Mouse (Mus musculus) layer of hippocampus, postnatal 36 days (tissue): ENCODE data around the gene Klhl18. TPM values are rescaled to one million over a fixed set of nuclear protein-coding genes. Genes with fewer than 3 reads are reported as not detected.
"Not testable (repeated sequence)": the region's sequence is repeated elsewhere in the genome, so short reads cannot be mapped to it uniquely, and the experiment has no call there.

ENCODE experiments used
- DNase-seq, 2 experiments: peaks; one replicate each; pipeline ENCODE4 v3.0.0; 2022
- total RNA-seq, 2 experiments: library from RNA; stranded (reverse); gene quantifications; 2 replicates each; pipeline ENCODE4 v1.2.3; 2021

Gene Klhl18
- total RNA-seq, 2 experiments from 2014 or later: 24.0 to 25.8 TPM

- no peak for DNase-seq
Measured at GRCm38 (mm10) chr9:110419511-110420112, 56.9 kb downstream of the Klhl18 start, which contains the start of gene Ngp. Ngp (plus strand) TSS chr9:110419747.

DNA sequence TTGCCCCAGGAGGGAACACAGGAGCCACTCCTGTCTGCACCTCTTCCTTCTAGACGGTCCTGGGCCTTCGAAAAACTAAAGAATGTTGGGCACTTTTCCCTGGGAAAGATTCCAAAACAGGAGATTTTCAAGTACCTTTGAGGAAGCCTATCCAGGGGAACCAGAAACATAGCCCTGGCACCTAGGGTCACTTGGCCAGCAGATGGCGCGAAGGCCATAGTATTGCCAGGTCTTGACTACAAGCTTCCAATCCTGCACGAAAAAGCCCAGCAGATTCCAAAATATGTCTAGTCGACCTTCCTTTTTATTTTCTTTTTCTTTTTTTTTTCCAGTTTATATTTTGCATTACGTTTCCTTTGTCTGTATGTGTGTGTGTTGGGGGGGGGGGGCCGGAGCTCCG is 62.7 kb downstream of the Klhl18 start:
- no peak for DNase-seq

DNA sequence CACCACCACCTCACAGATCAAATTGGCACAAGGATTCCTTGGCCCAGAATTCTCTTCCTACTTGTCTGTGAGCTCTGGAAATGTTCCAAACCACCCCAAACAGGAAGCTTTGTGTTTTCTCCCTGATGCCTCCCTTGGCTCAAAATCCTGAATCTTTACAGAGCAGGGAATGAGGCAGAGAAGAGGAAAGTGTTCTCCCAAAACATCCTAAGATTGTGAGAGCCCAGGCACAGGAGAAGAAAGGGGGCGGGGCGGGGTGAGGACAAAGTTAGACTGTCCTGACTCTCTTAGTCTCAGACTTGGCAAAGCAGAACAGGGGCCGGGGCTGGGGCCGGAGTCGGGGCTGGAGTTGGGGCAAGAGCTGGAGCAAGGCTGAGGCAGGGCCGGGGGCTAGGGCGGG is 63.6 kb downstream of the Klhl18 start:
- DNase-seq: no peak

DNA sequence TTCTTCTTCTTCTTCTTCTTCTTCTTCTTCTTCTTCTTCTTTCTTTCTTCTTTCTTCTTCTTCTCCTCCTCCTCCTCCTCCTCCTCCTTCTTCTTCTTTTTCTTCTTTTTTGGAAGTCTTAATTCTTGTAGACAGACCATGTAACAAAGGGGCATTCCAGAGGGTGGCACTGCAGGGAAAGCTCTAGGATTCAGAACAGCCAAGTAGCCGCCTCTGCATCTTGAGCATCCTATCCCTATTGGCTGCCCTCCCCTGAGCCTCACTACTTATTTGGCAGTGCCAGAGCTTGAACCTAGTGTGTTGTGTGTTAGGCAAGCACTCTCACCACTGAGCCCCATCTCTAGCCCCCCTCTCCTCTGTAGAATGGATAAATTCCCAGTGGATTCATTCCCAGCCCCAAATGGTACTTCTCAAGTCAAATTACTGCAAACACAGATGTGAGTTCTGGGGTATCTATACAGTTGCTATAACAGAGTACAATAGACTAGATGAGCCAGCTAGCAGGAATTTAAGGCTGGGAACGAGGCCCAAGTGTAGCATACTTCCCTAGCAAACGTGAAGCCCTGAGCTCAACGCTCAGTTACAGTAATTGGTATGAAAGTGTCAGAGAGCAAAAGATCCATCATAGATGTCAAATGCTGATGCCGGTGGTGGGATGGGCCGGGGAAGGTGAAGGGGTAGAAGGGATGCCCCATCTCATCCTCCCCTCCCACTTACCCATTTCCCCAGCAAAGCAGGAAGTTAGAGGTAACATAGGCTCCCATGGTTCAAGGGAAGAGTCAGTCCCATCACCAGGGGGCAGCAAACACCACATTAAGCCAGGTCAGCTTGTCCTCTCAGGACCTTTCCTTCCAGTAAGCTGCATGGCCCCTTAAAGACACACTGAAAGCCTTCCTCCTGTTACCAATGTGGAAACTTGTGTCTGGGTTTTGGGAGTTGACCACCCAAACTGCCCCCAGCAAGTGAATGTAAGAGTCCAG is 65.3 kb downstream of the Klhl18 start:
- DNase-seq: peak; percentile 76 to 79

DNA sequence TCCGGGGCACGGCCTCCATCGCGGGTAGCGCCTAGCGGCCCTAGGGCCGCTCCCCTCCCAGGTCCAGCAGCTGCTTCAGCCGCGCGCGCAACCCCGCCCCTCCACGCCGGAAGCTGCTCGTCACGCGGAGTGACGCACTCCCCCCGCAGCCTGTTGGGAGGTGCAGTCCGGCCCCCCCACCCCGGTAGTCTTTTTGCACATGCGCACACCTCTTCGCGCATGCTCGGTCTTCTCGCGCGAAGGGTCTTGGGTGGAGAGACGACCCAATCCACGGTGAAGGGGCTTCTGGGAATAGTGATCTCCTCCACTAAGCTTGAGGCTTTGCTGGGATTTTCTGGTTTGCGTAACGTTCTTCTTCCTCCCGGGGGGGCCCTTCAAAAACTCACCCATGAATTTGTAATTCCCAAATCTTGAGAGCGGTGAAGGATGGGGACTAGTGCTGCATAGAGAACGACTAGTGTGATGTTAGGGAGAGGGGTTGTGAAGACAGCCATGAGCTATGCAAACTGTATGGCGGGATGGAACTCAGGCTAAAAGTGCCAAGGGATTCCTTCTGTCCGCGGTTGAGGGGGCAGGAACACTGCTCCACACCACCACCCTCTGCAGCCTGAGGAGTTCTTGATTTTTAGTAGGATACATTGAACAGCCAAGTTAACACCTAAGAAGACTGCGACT is 68.3 kb downstream of the Klhl18 start, which contains the start of gene Ptpn23:
Gene Ptpn23 (minus strand): TSS at position 115 of the 675 bp plus-strand sequence.
- DNase-seq: peak; percentile 92

DNA sequence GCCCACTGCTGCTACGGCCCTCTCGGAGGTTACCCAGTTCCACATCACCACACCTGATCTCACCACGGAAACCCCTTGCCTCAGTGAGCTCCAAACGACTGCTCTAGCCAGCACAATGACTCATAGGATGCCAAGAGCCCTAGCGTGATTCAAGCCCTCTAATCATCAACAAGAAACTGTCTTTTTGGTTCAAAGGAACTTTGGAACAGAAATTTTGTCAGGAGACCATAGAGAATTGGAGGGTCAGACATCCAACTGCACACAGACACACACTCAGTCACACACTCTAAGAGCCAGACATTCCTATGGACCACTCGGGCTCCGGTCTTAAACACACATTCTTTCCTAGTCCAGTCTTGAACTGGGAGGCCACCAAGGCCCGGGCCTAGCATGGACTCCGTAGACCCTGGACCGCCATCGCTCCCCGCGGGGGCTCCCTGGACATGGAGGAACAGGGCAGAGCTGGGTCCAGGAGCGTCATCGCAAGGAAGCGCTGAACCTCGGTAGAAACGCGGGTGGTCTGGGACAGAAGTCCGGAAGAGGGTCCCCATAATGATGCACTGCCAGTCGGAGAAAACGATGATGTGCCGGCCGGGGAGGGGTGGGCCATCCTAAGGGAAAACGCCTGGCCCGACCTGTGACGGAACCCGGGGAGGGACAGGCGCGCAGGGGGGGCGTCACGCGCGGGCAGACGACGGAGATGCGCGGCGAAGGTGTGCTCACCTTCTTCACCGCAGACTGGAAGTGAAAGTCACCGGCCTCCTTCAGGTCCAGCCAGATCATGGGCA is 69.0 kb downstream of the Klhl18 start:
- no peak for DNase-seq

DNA sequence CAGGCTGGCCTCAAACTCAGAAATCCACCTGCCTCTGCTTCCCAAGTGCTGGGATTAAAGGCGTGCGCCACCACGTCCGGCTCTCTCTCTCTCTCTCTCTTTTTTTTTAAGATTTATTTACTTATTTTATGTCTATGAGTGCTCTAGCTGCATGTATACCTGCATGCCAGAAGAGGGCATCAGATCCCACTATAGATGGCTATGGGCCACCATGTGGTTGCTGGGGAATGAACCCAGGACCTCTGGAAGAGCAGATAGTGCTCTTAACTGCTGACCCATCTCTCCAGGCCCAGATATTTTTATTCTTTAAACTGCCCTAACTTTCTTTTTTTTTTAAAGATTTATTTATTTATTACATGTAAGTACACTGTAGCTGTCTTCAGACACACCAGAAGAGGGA is 73.3 kb downstream of the Klhl18 start:
- DNase-seq: not testable (repeated sequence)

DNA sequence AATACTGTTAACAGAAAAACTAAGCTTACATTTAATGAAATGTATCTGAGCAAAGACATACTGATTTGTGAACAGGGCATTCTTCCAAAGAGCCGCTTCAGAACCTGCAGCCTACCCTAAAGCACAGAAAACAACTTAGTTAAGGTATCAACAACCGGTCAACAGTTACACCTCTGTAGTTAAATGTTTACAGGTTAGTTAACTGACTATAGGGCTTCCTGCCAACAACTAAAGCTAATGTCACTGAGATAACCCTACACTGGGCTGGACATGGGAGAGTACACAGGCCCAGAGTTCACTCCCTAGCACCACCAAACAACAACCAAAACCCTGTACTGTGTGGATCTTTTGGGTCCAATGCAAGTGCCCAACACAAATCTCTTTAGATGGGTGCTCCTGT is 73.8 kb downstream of the Klhl18 start:
- no peak for DNase-seq

GRCm38 (mm10) chr9:110400650-110401049 is 75.8 kb downstream of the Klhl18 start:
- DNase-seq: no peak

DNA sequence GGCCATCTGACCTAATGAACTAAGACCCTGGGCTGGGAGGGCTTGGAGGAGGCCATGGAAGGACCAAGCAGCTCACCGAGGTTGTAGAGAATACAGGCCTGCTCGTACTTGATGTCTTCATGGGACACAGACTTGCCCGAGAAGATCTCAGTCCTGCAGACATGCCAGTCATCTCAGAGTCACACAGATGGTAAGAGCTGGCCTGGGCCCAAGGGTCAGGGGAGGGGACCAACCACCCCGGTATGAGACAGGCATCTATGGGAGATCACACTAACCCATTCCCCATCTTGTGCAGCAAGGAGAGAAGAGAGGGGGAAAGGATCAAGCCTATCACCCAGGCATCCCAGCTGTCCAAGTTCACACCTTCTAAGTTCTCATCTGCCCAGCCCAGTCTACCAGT is 83.2 kb downstream of the Klhl18 start:
- no peak for DNase-seq

DNA sequence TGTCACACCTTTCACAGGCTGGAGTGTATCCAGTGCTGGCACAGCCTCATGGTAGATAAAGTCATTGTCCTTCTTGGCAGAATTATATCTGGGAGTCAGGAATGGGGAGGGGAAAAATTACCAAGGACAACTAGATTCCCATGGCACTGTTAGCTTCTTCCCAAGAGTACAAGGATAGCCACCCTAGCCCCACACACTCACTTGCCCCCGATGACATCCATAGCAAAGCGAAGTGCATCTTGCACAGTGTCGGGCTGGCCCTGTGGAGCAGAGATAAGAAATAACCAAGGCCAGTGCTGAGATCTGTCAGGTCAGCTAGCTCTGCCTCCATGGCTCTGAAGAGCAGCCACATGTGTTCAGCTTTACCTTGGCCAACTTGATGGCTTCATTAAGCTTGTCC is 85.7 kb downstream of the Klhl18 start:
- no peak for DNase-seq

DNA sequence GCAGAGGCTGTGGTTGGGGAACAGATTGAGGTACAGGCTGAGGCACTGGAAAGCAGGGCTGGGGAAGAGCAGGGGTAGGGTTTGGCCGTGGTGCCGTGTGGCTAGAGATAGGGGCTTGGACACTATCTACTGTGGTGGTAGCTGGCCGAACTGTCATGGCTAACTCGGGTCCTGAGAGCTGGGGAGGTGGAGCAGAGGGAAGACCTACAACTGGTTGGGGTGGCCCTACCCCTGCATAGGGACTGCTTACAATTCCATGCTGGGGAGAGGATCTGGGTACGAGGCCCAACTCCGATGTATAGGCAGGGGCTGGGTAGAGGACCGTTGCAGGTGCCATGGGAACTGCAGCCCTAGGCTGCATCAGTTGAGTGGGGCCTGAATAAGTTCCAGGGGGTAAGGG is 88.5 kb downstream of the Klhl18 start:
- DNase-seq: no peak

DNA sequence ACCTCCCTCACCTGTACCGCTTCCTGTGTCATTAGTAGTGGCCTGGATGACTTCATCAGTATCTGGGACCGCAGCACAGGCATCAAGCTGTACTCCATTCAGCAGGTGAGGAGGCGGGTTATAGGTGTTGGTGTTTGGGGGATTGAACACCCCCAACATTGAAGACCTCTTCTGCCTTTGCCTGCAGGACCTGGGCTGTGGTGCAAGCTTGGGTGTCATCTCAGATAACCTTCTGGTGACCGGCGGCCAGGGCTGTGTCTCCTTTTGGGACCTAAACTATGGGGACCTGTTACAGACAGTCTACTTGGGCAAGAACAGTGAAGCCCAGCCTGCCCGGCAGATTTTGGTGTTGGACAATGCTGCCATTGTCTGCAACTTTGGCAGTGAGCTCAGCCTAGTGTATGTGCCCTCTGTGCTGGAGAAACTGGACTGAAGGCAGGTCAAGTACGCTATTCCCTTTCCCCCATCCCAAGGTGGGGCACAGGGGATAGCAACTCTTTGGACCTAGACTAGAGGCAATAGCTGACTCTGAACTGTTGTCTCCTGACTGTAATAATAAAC is 92.0 kb downstream of the Klhl18 start:
- no peak for DNase-seq

DNA sequence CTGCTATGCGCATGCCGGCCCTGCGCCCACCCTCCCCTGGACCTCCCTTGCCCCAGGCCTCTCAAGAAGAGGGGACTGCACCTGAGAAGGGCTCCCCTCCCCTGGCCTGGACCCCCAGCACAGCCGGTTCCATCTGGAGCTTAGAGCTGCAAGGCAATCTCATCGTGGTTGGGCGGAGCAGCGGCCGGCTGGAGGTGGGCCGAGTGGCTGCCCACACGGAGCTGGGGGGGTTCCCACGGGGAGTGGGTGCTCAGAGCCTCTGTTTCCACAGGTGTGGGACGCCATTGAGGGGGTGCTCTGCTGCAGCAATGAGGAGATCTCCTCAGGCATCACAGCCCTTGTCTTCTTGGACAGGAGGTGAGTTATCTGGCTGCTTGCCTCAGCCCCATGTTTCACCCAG is 95.2 kb downstream of the Klhl18 start:
- no peak for DNase-seq

DNA sequence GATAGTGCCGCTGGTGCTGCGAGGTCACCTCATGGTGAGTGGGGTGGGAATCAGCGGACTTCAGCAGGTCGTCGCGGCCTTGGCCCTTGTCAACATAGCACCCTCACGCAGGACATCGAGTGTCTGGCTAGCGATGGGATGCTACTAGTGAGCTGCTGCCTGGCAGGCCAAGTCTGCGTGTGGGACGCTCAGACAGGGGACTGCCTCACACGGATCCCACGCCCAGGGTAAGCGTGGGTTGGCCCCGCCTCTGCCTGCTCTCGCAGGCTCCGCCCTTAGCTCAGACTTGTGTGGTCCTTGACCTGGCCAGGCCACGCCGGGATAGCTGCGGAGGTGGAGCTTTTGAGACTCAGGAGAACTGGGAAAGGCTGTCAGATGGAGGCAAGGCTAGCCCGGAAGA is 95.8 kb downstream of the Klhl18 start:
- no peak for DNase-seq

DNA sequence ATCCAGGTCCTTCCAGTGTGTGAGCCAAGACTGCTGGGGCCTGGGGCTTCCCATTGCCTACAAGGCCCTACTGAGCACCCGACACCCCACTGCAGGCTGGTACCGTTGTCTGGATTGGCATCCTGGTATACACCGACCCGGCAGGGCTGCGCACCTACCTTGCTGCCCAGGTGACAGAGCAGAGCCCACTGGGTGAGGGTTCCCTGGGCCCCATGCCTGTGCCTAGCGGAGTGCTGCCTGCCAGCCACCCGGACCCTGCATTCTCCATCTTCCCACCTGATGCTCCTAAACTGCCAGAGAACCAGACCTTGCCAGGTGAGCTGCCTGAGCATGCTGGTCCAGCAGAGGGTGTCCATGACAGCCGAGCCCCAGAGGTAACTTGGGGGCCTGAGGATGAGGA is 97.1 kb downstream of the Klhl18 start:
- DNase-seq: no peak

DNA sequence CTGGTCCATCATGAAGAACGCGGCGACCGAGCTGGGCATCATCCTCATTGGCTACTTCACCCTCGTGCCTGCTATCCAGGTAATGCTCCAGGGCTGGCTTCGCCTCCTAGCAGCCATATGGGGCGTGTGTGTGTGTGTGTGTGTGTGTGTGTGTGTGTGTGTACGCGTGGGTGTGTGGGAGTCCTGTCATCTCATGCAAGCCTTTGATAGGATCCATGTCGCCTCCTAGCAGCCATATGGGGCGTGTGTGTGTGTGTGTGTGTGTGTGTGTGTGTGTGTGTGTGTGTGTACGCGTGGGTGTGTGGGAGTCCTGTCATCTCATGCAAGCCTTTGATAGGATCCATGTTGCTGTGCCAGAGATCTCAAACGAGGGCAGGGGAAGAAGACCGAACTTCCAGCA is 98.8 kb downstream of the Klhl18 start:
- not testable (repeated sequence) for DNase-seq

Other genes with a start within 250 kb of the Klhl18 start
- gene Cspg5, start 232.9 kb downstream of the Klhl18 start, total RNA-seq: 100 to 1,000 TPM; 274 to 279 TPM
- gene Elp6, start 171.5 kb downstream of the Klhl18 start, total RNA-seq: 10 to 100 TPM in 1 of 2 experiments, 1 to 10 TPM in 1; 9.7 to 13.8 TPM
- gene Scap, start 143.4 kb downstream of the Klhl18 start, total RNA-seq: 10 to 100 TPM; 97.4 to 98.6 TPM
- gene Ptpn23, start 68.5 kb downstream of the Klhl18 start, total RNA-seq: 10 to 100 TPM; 53.5 to 54.3 TPM
- gene Ngp, start 56.9 kb downstream of the Klhl18 start, total RNA-seq: not detected
- gene Kif9, start 264 bp upstream of the Klhl18 start, total RNA-seq: 1 to 10 TPM; 3.0 to 3.8 TPM
- gene Setd2, start 55.9 kb upstream of the Klhl18 start, total RNA-seq: 10 to 100 TPM; 62.6 to 67.6 TPM
- gene Nradd, start 147.8 kb upstream of the Klhl18 start, total RNA-seq: 1 to 10 TPM; 1.8 to 2.4 TPM
- 10 to 100 TPM; 14.0 to 17.5 TPM for gene Nbeal2, start 177.5 kb upstream of the Klhl18 start, total RNA-seq
- gene Ccdc12, start 179.8 kb upstream of the Klhl18 start, total RNA-seq: 10 to 100 TPM; 48.3 to 54.5 TPM